Mouse (Mus musculus) embryonic stem cell, embryonic (primary cell): ENCODE measurements around the gene Slc39a2.

ENCODE experiments used
- CTCF ChIA-PET, 4 experiments: fragments of 300-600 bp in 2 of 4; fragments of 350-600 bp in 2 of 4; sonication (Branson Sonifier 250); formaldehyde crosslinking; loops; one replicate each; lab custom pipeline; 2022; ENCODE audit warnings: inconsistent platforms in 2 of 4; lab: Charles Lee
- POLR2A ChIA-PET, 4 experiments: fragments of 300-600 bp in 2 of 4; fragments of 350-600 bp in 2 of 4; sonication (Branson Sonifier 250); formaldehyde crosslinking; loops; one replicate each; lab custom pipeline; 2022; ENCODE audit warnings: antibody characterized with exemption in 4 of 4, inconsistent platforms in 1 of 4; lab: Charles Lee

Slc39a2 gene

GRCm38 (mm10) chr14:51940944-51941560 is 48.4 kb downstream of the Slc39a2 start:
- ChIA-PET CTCF (interaction anchor here in 3 of 4 experiments (0.6 to 1.1 kb wide), 7 partner anchors 10 to 354 kb away, joined by 3 to 4 read pairs (median 4); no protein-coding TSS in a partner anchor), POLR2A (interaction anchor here in 2 of 4 experiments (0.6 to 1.5 kb wide), 9 partner anchors 12 to 82 kb away, joined by 3 to 6 read pairs (median 3); partner anchors contain the start of gene Ndrg2 (in 1 of the 2))

DNA sequence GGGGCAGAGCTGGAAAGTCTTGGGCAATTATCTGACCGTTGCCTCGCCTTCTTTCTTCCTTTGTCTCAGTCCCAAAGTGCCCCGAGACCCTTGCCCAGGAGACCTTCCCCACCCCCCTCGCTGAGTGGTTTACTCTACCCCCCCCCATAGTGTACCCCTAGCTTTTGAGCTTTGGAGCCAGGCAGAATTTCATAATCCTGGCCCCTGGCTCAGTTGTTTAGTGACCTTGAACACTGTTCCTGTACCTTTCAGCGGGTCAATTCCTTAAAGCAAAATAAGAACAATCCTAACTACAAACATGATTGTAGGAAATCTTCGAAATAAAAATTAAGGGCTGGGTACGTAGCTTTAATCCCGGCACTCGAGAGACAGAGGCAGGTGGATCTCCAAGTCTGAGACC is 48.9 kb downstream of the Slc39a2 start:
- ChIA-PET POLR2A (interaction anchor here in 3 of 4 experiments (0.5 to 1.5 kb wide), 9 partner anchors 11 to 81 kb away, joined by 3 to 6 read pairs (median 3); partner anchors contain the start of gene Ndrg2 (in 1 of the 3)), CTCF (interaction anchor here in 3 of 4 experiments (0.6 to 1.1 kb wide), 8 partner anchors 10 to 943 kb away, joined by 3 to 6 read pairs (median 4); no protein-coding TSS in a partner anchor)

- ChIA-PET POLR2A (interaction anchor here in 2 of 4 experiments (0.5 to 1.5 kb wide), 4 partner anchors 10 to 80 kb away, joined by 3 to 6 read pairs (median 3); no protein-coding TSS in a partner anchor), CTCF (interaction anchor here in 1 of 4 experiments (0.9 kb wide), 1 partner anchor 64 kb away, joined by 3 read pairs; no protein-coding TSS in a partner anchor)
Observed at GRCm38 (mm10) chr14:51942236-51942635, 49.5 kb downstream of the Slc39a2 start.

DNA sequence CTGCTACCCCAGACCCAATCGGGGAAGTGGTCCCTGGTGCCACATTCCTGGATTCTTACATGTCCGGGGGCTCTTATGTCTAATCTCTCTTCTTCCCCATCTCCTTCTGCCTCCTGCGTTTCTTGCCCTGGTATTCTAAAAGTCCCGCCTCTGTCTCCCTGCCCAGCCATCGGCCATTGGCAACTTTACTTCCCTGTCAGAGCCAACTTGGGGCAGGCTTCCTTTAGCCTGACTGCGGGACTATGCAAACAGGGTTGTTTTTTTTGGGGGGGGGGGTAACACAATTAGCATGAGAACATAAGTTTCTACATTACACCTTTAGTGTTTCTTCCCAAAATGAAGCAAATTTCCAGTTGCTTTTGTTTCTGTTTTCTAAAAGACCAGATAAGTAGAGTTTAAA is 50.6 kb downstream of the Slc39a2 start:
- CTCF ChIA-PET, result no interaction called here
- POLR2A ChIA-PET, result interaction anchor here in 2 of 4 experiments (0.8 to 1.3 kb wide), 4 partner anchors 11 to 52 kb away, joined by 3 to 4 read pairs (median 3); no protein-coding TSS in a partner anchor
